Mouse (Mus musculus) ovary, adult 18-20 months (tissue): ENCODE results near the gene Coro1b.
"Not testable (repeated sequence)": the region's sequence is repeated elsewhere in the genome, so short reads cannot be mapped to it uniquely, and the experiment has no call there.

Source experiments
- DNase-seq: peaks from one replicate; pipeline ENCODE4 v3.0.0; 2022; ENCODE audit warnings: low spot score, mixed read lengths

Gene Coro1b

GRCm38 (mm10) chr19:4120496-4120895 is 27.9 kb upstream of the Coro1b start:
- DNase-seq: no peak

DNA sequence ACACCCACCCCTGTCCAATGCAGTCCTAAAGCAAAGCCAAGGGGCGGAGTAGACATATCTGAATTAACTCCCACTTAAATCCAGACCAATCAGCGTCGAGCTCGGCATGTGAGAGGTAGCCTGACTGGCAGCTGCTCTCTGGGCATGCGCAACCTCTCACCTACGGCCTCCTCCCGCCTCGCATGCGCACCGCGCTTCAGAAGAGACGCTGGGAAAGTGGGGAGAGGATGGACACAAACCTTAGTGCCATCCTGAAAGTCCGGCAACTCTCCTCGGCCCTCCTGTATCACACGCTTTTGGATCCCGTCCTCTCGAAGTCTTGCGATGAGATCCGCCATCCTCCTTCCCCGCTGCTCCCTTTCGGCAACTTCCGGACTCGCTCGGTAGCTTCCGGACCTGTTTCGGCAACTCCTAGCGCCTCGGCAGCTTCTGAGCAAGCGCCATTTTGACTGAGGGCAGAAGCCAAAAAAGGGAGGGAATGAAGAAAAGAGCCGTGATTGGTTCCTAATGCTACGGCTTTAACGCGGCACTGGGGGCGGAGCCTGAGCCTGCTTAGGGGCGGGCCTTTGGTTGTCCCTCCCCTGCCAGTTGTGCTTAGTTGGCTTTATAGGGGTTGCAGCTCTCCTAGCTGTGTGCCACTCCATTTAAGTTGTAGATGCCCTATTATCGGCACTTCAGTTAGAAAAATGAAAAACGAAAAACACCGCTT is 27.2 kb upstream of the Coro1b start:
- DNase-seq: peak; percentile 96

DNA sequence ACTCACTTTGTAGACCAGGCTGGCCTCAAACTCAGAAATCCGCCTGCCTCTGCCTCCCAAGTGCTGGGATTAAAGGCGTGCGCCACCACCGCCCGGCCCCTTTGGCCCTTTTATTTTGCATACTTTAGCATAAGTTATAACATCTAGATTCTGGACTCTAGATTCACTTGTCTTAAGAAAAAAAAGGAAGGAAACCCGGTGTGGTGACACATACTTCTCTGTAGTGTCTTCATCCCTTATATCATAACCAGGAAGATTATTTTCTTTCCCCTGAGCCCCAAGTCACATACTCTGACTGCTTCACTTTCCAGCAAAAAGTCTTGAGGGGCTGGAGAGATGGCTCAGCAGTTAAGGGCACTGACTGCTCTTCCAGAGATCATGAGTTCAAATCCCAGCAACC is 26.5 kb upstream of the Coro1b start:
- not testable (repeated sequence) for DNase-seq

DNA sequence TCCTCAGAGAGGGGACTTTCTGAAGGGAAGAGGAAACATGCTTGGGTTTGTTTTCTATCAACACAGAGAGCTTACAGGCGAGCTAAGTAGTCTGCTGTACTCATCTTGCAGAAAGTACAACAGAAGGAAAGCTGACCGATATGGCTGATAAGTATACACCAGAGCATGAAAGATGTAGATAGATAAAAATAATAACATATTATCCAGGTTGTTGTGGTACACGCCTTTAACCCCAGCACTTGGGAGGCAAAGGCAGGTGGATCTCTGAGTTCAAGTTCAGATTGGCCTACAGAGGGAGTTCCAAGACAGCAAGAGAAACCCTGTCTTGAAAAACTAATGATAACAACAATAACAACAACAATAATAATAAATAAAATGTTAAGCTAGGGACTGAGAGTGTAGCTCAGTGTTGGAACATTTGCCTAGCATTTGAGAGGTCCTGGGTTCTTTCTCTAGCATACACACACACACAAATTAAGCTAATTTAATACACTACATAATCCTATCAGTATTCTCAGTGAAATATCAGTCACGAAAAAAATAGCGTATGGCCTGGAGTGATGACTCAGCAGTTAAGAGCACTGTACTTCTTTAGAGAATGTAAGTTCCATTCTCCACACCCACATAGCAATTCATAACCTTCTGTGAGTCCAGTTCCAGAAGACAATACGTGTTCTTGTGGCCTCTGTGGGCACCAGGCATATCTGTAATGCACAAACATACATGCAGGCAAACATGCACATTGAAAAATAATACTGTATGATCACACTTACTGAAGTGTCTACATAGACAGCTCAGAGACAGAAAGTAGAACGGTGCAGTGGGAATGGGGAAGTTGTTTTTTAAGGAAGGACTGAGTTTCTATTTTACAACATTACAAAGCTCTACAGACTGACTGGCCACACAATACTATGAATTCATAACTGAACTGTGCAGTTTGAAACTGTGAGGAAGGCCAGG is 25.7 kb upstream of the Coro1b start:
- no peak for DNase-seq

DNA sequence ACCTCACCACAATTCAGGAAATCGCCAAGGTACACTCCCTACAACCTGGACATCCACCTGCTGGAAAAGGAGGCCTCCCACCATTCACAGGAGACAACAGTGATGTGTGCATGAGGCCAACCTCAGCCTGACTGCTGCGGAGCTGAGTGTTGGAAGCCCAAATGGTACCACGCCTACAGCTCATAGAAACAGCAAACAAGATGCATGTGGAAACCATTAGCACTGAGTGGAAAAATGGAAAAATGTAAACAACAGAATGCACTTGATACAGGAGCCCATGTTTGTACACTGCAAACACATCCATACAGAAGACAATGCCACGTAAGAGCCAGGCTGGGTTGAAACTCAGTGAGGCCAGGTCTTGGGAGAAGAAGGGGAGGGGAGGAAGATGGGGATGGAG is 24.0 kb upstream of the Coro1b start:
- DNase-seq: no peak

- not testable (repeated sequence) for DNase-seq
These were observed 23.2 kb upstream of the Coro1b start for GRCm38 (mm10) chr19:4125268-4125667.

DNA sequence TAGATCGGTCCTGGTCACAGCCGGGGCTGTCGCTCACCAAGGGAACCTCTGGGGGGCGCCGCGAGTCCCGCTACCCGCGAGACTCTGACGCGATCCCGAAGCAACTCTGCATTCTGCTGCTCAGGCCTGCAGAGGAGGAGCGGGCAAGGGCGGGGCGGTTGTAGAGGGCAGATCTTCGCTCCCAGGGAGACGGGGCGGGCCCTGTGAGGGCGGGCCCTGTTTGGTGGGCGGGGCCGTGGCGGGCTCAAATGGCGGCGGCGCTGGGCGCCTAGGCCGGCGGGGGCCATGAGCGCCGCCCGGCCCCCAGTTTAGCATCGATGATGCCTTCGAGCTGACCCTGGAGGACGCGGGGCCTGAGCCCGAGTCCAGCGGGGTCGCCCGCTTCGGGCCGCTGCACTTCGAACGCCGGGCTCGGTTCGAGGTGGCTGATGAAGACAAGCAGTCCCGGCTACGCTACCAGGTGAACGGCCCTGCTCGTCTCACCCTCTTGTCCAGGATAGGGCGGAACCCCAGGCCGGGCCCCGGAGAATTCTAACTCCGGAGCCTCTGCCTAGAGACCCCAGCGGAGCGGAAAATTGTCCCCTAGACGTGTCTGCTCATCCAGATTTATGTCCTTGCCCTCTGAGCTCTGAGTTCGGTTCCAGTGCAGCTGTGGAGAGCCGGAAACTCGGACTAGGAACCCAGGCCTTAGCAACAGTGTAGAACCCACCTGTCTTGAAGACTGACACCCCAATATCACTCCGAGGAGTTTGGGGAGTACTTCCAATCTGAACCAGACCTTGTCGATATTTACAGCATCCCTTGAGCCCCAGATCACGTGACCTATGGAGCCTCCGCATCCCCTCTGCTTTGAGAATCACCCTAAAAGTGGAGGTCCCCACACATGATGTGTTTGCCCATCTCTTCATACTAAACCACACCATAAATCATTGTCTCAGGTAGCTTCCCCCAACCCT is 22.4 kb upstream of the Coro1b start, which contains the start of gene Aip:
TSS of gene Aip (minus strand) at position 118 of the 956 bp plus-strand sequence.
- DNase-seq: peak; percentile 98

DNA sequence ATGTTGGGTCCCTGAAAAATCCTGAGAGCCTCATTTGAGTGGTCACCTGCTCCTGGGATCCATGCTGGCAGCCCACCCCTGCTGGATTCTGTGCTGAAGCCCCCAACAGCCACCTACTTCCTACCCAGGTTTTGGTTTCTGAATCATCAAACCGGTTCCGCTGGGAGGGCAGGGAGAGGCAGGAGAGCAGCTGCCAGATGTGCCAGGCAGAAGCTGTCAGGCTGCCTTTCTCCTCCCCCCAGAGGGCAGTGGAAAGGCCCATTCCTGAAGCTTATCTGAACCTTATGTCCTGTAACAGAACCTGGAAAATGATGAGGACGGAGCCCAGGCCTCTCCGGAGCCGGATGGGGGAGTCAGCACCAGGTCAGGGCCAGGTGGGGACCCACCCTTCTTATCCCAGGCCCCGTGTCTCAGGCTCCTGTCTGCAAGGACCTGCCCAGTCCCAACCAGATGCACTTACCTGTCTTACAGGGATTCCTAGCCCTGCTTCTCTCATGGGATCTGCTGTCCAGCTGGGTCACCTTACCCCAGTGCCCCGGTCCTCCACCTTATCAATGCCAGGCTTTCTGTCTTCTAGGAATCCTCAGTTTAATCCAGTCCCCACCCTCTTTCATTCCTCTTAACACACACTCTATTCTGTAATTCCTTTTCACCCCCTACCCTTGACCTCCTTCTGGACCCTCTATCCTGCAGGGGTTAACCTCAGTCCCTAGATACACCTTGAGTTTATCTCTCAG is 21.5 kb upstream of the Coro1b start:
- DNase-seq: no peak

GRCm38 (mm10) chr19:4129462-4129861 is 19.0 kb upstream of the Coro1b start:
- no peak for DNase-seq

- DNase-seq: no peak
These were observed 18.3 kb upstream of the Coro1b start for GRCm38 (mm10) chr19:4130106-4130505.

DNA sequence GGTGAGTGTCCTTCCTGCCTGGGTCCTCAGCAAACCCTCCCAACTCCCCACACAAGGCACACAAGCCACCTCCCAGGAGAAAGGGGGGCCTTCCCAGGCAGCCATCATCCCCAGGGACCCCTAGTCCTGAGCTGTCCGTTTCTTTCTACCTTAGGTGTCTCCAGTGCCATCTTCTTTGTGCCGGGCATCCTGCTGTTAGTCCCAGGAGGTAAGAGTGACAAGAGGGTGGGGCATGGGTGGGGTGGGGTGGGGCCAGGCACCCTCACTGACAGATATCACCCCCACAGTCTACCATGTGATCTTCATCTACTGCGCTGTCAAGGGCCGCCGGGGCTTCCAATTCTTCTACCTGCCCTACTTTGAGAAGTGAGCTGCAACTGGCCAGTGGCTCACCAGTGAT is 17.3 kb upstream of the Coro1b start:
- no peak for DNase-seq

DNA sequence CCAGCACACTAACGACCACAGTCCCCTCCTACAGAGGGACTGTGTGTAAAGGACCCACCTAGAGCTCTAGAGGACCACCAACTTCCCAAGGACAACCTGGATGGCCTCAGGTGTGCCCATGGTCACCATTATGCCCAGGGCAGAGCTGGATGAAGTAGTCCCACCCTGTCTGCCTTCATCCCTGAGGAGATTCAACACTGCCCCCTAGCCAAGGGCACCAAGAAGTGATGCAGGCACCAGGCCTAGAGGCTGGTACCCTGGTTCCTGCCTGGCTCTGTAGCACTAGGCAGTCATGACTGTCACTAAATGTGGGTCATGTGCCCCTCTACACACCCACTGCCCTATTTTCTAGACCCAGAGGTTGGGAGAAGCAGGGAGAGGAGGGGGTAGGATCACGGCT is 16.7 kb upstream of the Coro1b start:
- DNase-seq: no peak

- no peak for DNase-seq
These were observed 14.1 kb upstream of the Coro1b start for GRCm38 (mm10) chr19:4134354-4134753.

GRCm38 (mm10) chr19:4135229-4135962 is 13.0 kb upstream of the Coro1b start:
- not testable (repeated sequence) for DNase-seq

- DNase-seq: not testable (repeated sequence)
These were observed 12.5 kb upstream of the Coro1b start for GRCm38 (mm10) chr19:4135963-4136345.

GRCm38 (mm10) chr19:4136463-4136862 is 12.0 kb upstream of the Coro1b start:
- DNase-seq: no peak

GRCm38 (mm10) chr19:4137913-4138312 is 10.5 kb upstream of the Coro1b start:
- no peak for DNase-seq

DNA sequence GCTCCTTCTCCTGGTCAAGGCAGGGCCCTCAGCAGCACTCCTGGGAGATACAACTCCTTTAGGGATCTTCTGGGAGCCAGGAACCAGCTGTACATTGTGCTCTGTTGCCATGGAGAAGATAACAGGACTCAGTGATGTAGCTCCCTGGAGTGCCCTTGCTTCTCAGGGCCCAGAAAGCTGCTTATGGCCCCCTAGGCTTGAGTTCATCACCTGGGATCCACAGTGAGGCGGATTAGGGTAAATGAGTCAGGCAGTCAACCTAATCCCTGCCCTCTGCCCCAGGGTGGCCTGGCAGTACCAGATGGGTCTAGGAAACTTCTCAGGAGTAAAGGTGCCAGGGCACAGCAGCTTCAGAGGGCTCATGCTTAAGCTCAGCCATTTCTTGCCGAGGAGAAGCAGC is 9.0 kb upstream of the Coro1b start, which contains the start of gene Gpr152:
TSS of gene Gpr152 (plus strand) at position 342 of the 400 bp plus-strand sequence.
- DNase-seq: no peak

DNA sequence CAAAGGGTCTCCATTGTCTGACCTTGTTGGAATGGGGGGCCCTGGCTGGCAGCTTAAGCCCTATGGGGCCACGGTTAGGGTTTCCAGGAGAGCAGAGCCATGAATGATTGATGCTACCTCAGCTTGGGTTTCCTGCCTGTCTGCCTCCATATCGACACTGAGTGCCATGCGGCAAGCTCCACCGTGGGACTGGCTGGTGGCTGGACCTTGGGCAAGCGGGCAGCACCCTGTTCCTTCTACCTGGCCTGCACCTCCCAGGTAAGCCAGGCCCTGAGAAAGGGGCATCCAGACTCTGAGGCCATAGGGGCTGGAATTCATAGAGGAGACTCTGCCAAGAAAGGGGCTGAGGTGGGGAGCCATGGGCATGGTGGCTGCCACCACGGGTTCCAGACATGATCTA is 8.3 kb upstream of the Coro1b start:
- no peak for DNase-seq

DNA sequence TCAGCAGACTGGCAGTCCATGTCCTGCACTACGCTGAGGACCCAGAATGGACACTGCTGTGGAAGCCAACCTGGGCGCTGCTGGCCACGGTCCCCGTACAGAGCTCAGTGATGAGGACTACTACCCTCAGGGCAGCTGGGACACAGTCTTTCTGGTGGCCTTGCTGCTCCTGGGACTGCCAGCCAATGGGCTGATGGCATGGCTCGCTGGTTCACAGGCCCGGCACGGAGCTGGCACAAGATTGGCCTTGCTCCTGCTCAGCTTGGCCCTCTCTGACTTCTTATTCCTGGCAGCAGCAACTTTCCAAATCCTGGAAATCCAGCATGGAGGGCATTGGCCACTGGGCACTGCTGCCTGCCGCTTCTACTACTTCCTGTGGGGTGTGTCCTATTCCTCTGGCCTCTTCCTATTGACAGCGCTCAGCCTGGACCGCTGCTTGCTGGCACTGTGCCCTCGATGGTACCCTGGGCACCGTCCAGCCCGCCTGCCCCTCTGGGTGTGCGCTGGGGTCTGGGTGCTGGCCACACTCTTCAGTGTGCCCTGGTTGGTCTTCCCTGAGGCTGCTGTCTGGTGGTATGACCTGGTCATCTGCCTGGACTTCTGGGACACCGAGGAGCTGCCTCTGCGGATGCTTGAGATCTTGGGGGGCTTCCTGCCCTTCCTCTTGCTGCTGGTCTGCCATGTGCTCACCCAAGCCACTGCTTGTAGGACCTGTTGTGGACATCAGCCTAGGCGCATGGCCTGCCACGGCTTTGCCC is 5.8 kb upstream of the Coro1b start:
- DNase-seq: no peak
